Mouse (Mus musculus) hindbrain, embryonic 13.5 days (tissue): ENCODE data around the gene Sfxn1. TPM values are rescaled to one million over a fixed set of nuclear protein-coding genes. Genes with fewer than 3 reads are reported as not detected.
A peak's percentile ranks its signal among the peaks of the same experiment; 100 is the strongest.

Experiments used
- ATAC-seq: fragments of 200-750 bp; cut with Nextera tagmentation; 2 replicates; pipeline ENCODE4 v1.8.0; 2017; ENCODE audit warnings: moderate TSS enrichment; ENCODE audit not compliant: low FRiP score
- H3K27ac ChIP-seq: fragments of 300-500 bp; sonication (generic); 2 replicates; pipeline ENCODE4 v1.5.1; 2015; ENCODE audit warnings: inconsistent platforms, mild to moderate bottlenecking, moderate library complexity
- H3K27me3 ChIP-seq: fragments of 300-500 bp; sonication (generic); 2 replicates; pipeline ENCODE4 v1.6.1; 2015; ENCODE audit warnings: mild to moderate bottlenecking, inconsistent platforms
- H3K36me3 ChIP-seq: fragments of 300-500 bp; sonication (generic); 2 replicates; pipeline ENCODE4 v1.6.1; 2015; ENCODE audit warnings: mild to moderate bottlenecking, inconsistent platforms
- H3K4me1 ChIP-seq: fragments of 300-500 bp; sonication (generic); replicated peaks from 2 replicates; pipeline ENCODE4 v1.6.1; 2015; ENCODE audit warnings: inconsistent platforms
- H3K4me2 ChIP-seq: fragments of 300-500 bp; sonication (generic); 2 replicates; pipeline ENCODE4 v1.6.1; 2015; ENCODE audit warnings: inconsistent platforms, mild to moderate bottlenecking, moderate library complexity
- H3K4me3 ChIP-seq: fragments of 300-500 bp; sonication (generic); 2 replicates; pipeline ENCODE4 v1.5.1; 2015; ENCODE audit warnings: mild to moderate bottlenecking, inconsistent platforms
- H3K9ac ChIP-seq: fragments of 300-500 bp; sonication (generic); 2 replicates; pipeline ENCODE4 v1.6.1; 2015; ENCODE audit warnings: mild to moderate bottlenecking, inconsistent platforms
- H3K9me3 ChIP-seq: fragments of 300-500 bp; sonication (generic); 2 replicates; pipeline ENCODE4 v1.6.1; 2016; ENCODE audit warnings: inconsistent platforms
- WGBS: fragments of 180-500 bp; shearing (Covaris S2); methylation state at CpG from one replicate; pipeline ENCODE4 v1.1.7; 2015; 5-methylcytosine and 5-hydroxymethylcytosine counted together
- polyA plus RNA-seq: library from polyadenylated mRNA; unstranded; fragments of >200 nt; fragmentation: Nextera tagmentation; extraction: Ambion mirVana; gene quantifications from 2 replicates; pipeline ENCODE4 v1.2.1, GENCODE M21; 2015

Sfxn1 gene
- polyA plus RNA-seq, 1 experiment from 2014 or later = 77.3 TPM

- Histone ChIP-seq H3K4me2 (no peak overlapping the region), H3K4me3 (no peak overlapping the region), H3K9me3 (no peaks in the 10 kb centered on the region), H3K36me3 (peaks cover 6% of the 10 kb centered on the region), H3K27me3 (no peaks in the 10 kb centered on the region), H3K4me1 (peaks cover 29% of the 10 kb centered on the region), H3K27ac (no peak overlapping the region), H3K9ac (no peak overlapping the region)
- ATAC-seq = no peak
- WGBS = 90% methylated on average over 1 of the region's 1 CpGs
Observed at GRCm38 (mm10) chr13:54080785-54081184, 9.1 kb downstream of the Sfxn1 start.

GRCm38 (mm10) chr13:54082946-54083345 is 11.3 kb downstream of the Sfxn1 start:
- H3K36me3 ChIP-seq = peaks cover 25% of the 10 kb centered on the region
- H3K27ac ChIP-seq = no peak overlapping the region
- no peak for ATAC-seq
- 79% methylated on average over 5 of the region's 5 CpGs for WGBS
- H3K9ac ChIP-seq = no peak overlapping the region
- no peak overlapping the region for H3K4me3 ChIP-seq
- H3K9me3 ChIP-seq = no peaks in the 10 kb centered on the region
- no peaks in the 10 kb centered on the region for H3K27me3 ChIP-seq
- no peak overlapping the region for H3K4me2 ChIP-seq
- H3K4me1 ChIP-seq = peaks cover 33% of the 10 kb centered on the region

GRCm38 (mm10) chr13:54084178-54084577 is 12.5 kb downstream of the Sfxn1 start:
- peak; percentile 52; the same call in 1 of the 2 replicates for ATAC-seq
- H3K4me3 ChIP-seq = no peak overlapping the region
- peaks cover 38% of the 10 kb centered on the region for H3K36me3 ChIP-seq
- no peaks in the 10 kb centered on the region for H3K27me3 ChIP-seq
- H3K9ac ChIP-seq = no peak overlapping the region; the same call in 1 of the 2 replicates
- H3K9me3 ChIP-seq = no peaks in the 10 kb centered on the region
- no peak overlapping the region for H3K27ac ChIP-seq
- WGBS = 42% methylated on average over 4 of the region's 4 CpGs
- no peak overlapping the region for H3K4me2 ChIP-seq
- peaks cover 27% of the 10 kb centered on the region for H3K4me1 ChIP-seq

- H3K9me3 ChIP-seq = no peaks in the 10 kb centered on the region
- H3K27ac ChIP-seq = no peak overlapping the region
- H3K9ac ChIP-seq = no peak overlapping the region
- H3K36me3 ChIP-seq = peaks cover 44% of the 10 kb centered on the region
- no peak overlapping the region for H3K4me3 ChIP-seq
- H3K4me1 ChIP-seq = peaks cover 23% of the 10 kb centered on the region
- no peak overlapping the region for H3K4me2 ChIP-seq
- 91% methylated on average over 5 of the region's 5 CpGs for WGBS
- no peak for ATAC-seq
- no peaks in the 10 kb centered on the region for H3K27me3 ChIP-seq
Observed at GRCm38 (mm10) chr13:54084826-54085225, 13.2 kb downstream of the Sfxn1 start.

- H3K9me3 ChIP-seq = no peaks in the 10 kb centered on the region
- no peak overlapping the region for H3K4me3 ChIP-seq
- WGBS = 86% methylated on average over 18 of the region's 18 CpGs
- ATAC-seq = no peak
- peaks cover 46% of the 10 kb centered on the region for H3K36me3 ChIP-seq
- no peak overlapping the region for H3K27ac ChIP-seq
- no peaks in the 10 kb centered on the region for H3K27me3 ChIP-seq
- H3K4me2 ChIP-seq = no peak overlapping the region
- no peak overlapping the region for H3K9ac ChIP-seq
- H3K4me1 ChIP-seq = peaks cover 19% of the 10 kb centered on the region
Observed at GRCm38 (mm10) chr13:54085266-54085665, 13.6 kb downstream of the Sfxn1 start.

GRCm38 (mm10) chr13:54091719-54092118 is 20.1 kb downstream of the Sfxn1 start:
- 87% methylated on average over 6 of the region's 6 CpGs for WGBS

GRCm38 (mm10) chr13:54094349-54094748 is 22.7 kb downstream of the Sfxn1 start:
- Histone ChIP-seq H3K36me3 (peaks cover 79% of the 10 kb centered on the region), H3K4me3 (no peak overlapping the region), H3K4me2 (no peak overlapping the region), H3K9me3 (no peaks in the 10 kb centered on the region), H3K27ac (no peak overlapping the region), H3K4me1 (no peaks in the 10 kb centered on the region), H3K27me3 (no peaks in the 10 kb centered on the region), H3K9ac (no peak overlapping the region)
- 90% methylated on average over 4 of the region's 4 CpGs for WGBS
- ATAC-seq = no peak

More at GRCm38 (mm10) chr13:54091719-54092118, 20.1 kb downstream of the Sfxn1 start:
- Histone ChIP-seq H3K36me3 (peaks cover 87% of the 10 kb centered on the region), H3K4me2 (no peak overlapping the region), H3K9me3 (no peaks in the 10 kb centered on the region), H3K4me3 (no peak overlapping the region), H3K9ac (no peak overlapping the region), H3K4me1 (0 out of 2 replicates have a peak, but pooled peaks cover 4% of the 10 kb centered on the region), H3K27ac (no peak overlapping the region), H3K27me3 (no peaks in the 10 kb centered on the region)
- no peak for ATAC-seq

GRCm38 (mm10) chr13:54094963-54095362 is 23.3 kb downstream of the Sfxn1 start:
- 57% methylated on average over 6 of the region's 6 CpGs for WGBS
- Histone ChIP-seq H3K9me3 (no peaks in the 10 kb centered on the region), H3K27me3 (no peaks in the 10 kb centered on the region), H3K4me2 (no peak overlapping the region), H3K36me3 (peaks cover 75% of the 10 kb centered on the region), H3K27ac (no peak overlapping the region), H3K4me1 (no peaks in the 10 kb centered on the region), H3K4me3 (no peak overlapping the region), H3K9ac (no peak overlapping the region)
- ATAC-seq = no peak

GRCm38 (mm10) chr13:54095721-54096120 is 24.1 kb downstream of the Sfxn1 start:
- peaks cover 79% of the 10 kb centered on the region for H3K36me3 ChIP-seq
- ATAC-seq = no peak
- WGBS = 92% methylated on average over 8 of the region's 8 CpGs

GRCm38 (mm10) chr13:54097227-54097626 is 25.6 kb downstream of the Sfxn1 start:
- Histone ChIP-seq H3K9me3 (no peaks in the 10 kb centered on the region), H3K27me3 (no peaks in the 10 kb centered on the region), H3K4me1 (no peaks in the 10 kb centered on the region), H3K36me3 (peaks cover 67% of the 10 kb centered on the region), H3K27ac (no peak overlapping the region), H3K4me3 (no peak overlapping the region), H3K9ac (no peak overlapping the region), H3K4me2 (no peak overlapping the region)
- no peak for ATAC-seq
- WGBS = 97% methylated on average over 4 of the region's 4 CpGs

More at GRCm38 (mm10) chr13:54095721-54096120, 24.1 kb downstream of the Sfxn1 start:
- no peaks in the 10 kb centered on the region for H3K27me3 ChIP-seq
- no peaks in the 10 kb centered on the region for H3K9me3 ChIP-seq
- H3K27ac ChIP-seq = no peak overlapping the region
- no peaks in the 10 kb centered on the region for H3K4me1 ChIP-seq
- H3K4me3 ChIP-seq = no peak overlapping the region
- H3K4me2 ChIP-seq = no peak overlapping the region
- H3K9ac ChIP-seq = no peak overlapping the region

GRCm38 (mm10) chr13:54097797-54098196 is 26.1 kb downstream of the Sfxn1 start:
- Histone ChIP-seq H3K4me1 (no peaks in the 10 kb centered on the region), H3K4me2 (no peak overlapping the region), H3K36me3 (peaks cover 61% of the 10 kb centered on the region), H3K9ac (no peak overlapping the region), H3K27me3 (no peaks in the 10 kb centered on the region), H3K27ac (no peak overlapping the region), H3K9me3 (no peaks in the 10 kb centered on the region), H3K4me3 (no peak overlapping the region)
- no peak for ATAC-seq
- WGBS = 95% methylated on average over 6 of the region's 6 CpGs

- no peaks in the 10 kb centered on the region for H3K9me3 ChIP-seq
- H3K4me1 ChIP-seq = no peaks in the 10 kb centered on the region
- H3K36me3 ChIP-seq = peaks cover 45% of the 10 kb centered on the region
- H3K4me2 ChIP-seq = no peak overlapping the region
- no peaks in the 10 kb centered on the region for H3K27me3 ChIP-seq
- no peak overlapping the region for H3K27ac ChIP-seq
- H3K9ac ChIP-seq = no peak overlapping the region
- 94% methylated on average over 15 of the region's 15 CpGs for WGBS
- H3K4me3 ChIP-seq = no peak overlapping the region
- no peak for ATAC-seq
Observed at GRCm38 (mm10) chr13:54101031-54101820, 29.6 kb downstream of the Sfxn1 start.

- no peak overlapping the region for H3K9ac ChIP-seq
- H3K9me3 ChIP-seq = no peaks in the 10 kb centered on the region
- no peak overlapping the region for H3K4me2 ChIP-seq
- H3K4me3 ChIP-seq = no peak overlapping the region
- WGBS = 98% methylated on average over 3 of the region's 3 CpGs
- no peaks in the 10 kb centered on the region for H3K27me3 ChIP-seq
- H3K36me3 ChIP-seq = peaks cover 45% of the 10 kb centered on the region
- H3K4me1 ChIP-seq = no peaks in the 10 kb centered on the region
- ATAC-seq = no peak
- H3K27ac ChIP-seq = no peak overlapping the region
Observed at GRCm38 (mm10) chr13:54102061-54102460, 30.4 kb downstream of the Sfxn1 start.
